ENCODE assay signal across 8 mouse cellular contexts in genomic region chr4:151988014-151988341, GRCm38 (mm10). TPM values are rescaled to one million over a fixed set of nuclear protein-coding genes. Genes with fewer than 3 reads are reported as not detected.
DNase-seq lines count a peak whose midpoint lies in the region; ATAC-seq and TF ChIP-seq lines count a peak whose summit lies in the region.

No protein-coding gene starts in this region.

- peaks cover 5% of the 10 kb centered on the region; the same call in 1 of the 2 replicates for H3K4me1 ChIP-seq in brown adipose tissue, adult 24 weeks (ENCODE audit: control insufficient read depth, insufficient read depth, insufficient read length, low read length)
- H3K4me1 ChIP-seq in hindbrain, embryonic 16.5 days (ENCODE audit: control insufficient read depth, insufficient read depth, low read depth, low read length) = peaks cover 13% of the 10 kb centered on the region

- DNase-seq in layer of hippocampus, adult 2 months (ENCODE audit: low spot score in 2 of 2) = no peak
- DNase-seq in layer of hippocampus, adult 9-10 months (ENCODE audit: low spot score) = no peak
- no peak for DNase-seq in right cerebral cortex, postnatal 36 days (ENCODE audit: low spot score in 2 of 2)
- DNase-seq in frontal cortex, postnatal 10 days (ENCODE audit: low spot score in 2 of 2) = no peak
- DNase-seq in gastrocnemius, postnatal 4 days (ENCODE audit: low spot score in 2 of 2) = no peak

- H3K27me3 ChIP-seq in hindbrain, embryonic 16.5 days (replicated peaks; ENCODE audit: control insufficient read depth, insufficient read depth, low read length) = no peaks in the 10 kb centered on the region
- H3K27me3 ChIP-seq in myocyte (ENCODE audit: control insufficient read depth, insufficient read depth, insufficient read length) = no peaks in the 10 kb centered on the region

- WGBS in hindbrain, embryonic 16.5 days = 27% methylated on average over 10 of the region's 10 CpGs

- H3K4me2 ChIP-seq in hindbrain, embryonic 16.5 days (ENCODE audit: low read length) = peak overlapping the region; percentile 60
- peak overlapping the region; percentile 79 for H3K4me2 ChIP-seq in myocyte (ENCODE audit: low read depth)

- peak overlapping the region; percentile 91 for H3K9ac ChIP-seq in hindbrain, embryonic 16.5 days (ENCODE audit: low read depth, low read length)

- peak overlapping the region; percentile 86 for H3ac ChIP-seq in myocyte (ENCODE audit: control insufficient read depth, insufficient read length)

- no peak for ATAC-seq in hindbrain, embryonic 16.5 days

- no peaks in the 10 kb centered on the region for H3K9me3 ChIP-seq in hindbrain, embryonic 16.5 days (ENCODE audit: control insufficient read depth, low read length)

- peaks cover 15% of the 10 kb centered on the region for H3K79me2 ChIP-seq in myocyte (ENCODE audit: control insufficient read depth, insufficient read depth)

- H3K4me3 ChIP-seq in layer of hippocampus, adult 2 months = peak overlapping the region; percentile 61
- peak overlapping the region; percentile 99 for H3K4me3 ChIP-seq in brown adipose tissue, adult 24 weeks (ENCODE audit: insufficient read depth, low read depth, low read length)
- peak overlapping the region; percentile 64 for H3K4me3 ChIP-seq in hindbrain, embryonic 16.5 days (ENCODE audit: low read length)
- peak overlapping the region; percentile 69 for H3K4me3 ChIP-seq in myocyte

- TF ChIP-seq CTCF in layer of hippocampus, adult 2 months (conservative IDR thresholded peaks at IDR 0.05) = no peak

- peaks cover 21% of the 10 kb centered on the region for H3K36me3 ChIP-seq in hindbrain, embryonic 16.5 days (ENCODE audit: control insufficient read depth, insufficient read depth, low read length)
- H3K36me3 ChIP-seq in myocyte (ENCODE audit: control insufficient read depth, insufficient read depth) = peaks cover 5% of the 10 kb centered on the region

- H3K27ac ChIP-seq in layer of hippocampus, adult 2 months = peak overlapping the region; percentile 98
- H3K27ac ChIP-seq in brown adipose tissue, adult 24 weeks (replicated peaks; ENCODE audit: low read depth, low read length) = no peak overlapping the region
- peak overlapping the region; percentile 83 for H3K27ac ChIP-seq in hindbrain, embryonic 16.5 days (ENCODE audit: low read depth, low read length)

- no peak for TF ChIP-seq POLR2A in myocyte (IDR thresholded peaks at IDR 0.05; ENCODE audit: insufficient read length, low read depth)

TF ChIP-seq in myocyte, 11 proteins besides CTCF, POLR2A, EP300 and RAD21:
- TF ChIP-seq POLR2AphosphoS2 (IDR thresholded peaks at IDR 0.05; ENCODE audit: insufficient read length, low read depth) (no peak), E2F4 (IDR thresholded peaks at IDR 0.05; ENCODE audit: insufficient read depth) (no peak), REST (IDR thresholded peaks at IDR 0.05; ENCODE audit: insufficient read depth, insufficient read length) (no peak), USF1 (IDR thresholded peaks at IDR 0.05; ENCODE audit: low read depth) (no peak), MYOG (IDR thresholded peaks at IDR 0.05; ENCODE audit: control insufficient read depth in 1 of 3, insufficient read depth in 1 of 3, insufficient read length in 2 of 3, low read depth in 2 of 3) (no peak), SRF (IDR thresholded peaks at IDR 0.05; ENCODE audit: control insufficient read depth, insufficient read length, low read depth) (no peak), TCF3 (IDR thresholded peaks at IDR 0.05; ENCODE audit: insufficient read length, low read depth) (no peak), TCF12 (IDR thresholded peaks at IDR 0.05; ENCODE audit: insufficient read depth, poor library complexity, severe bottlenecking) (no peak), CEBPB (IDR thresholded peaks at IDR 0.05; ENCODE audit: insufficient read depth, poor library complexity, severe bottlenecking) (no peak)
TF ChIP-seq in myocyte: peak in this region for 0.

RNA-seq across cellular contexts. Expression of gene Thap3, which starts 0.8 kb away (rescaled TPM):
- total RNA-seq in layer of hippocampus, adult 2 months (2021) = 10 to 100 TPM; 26.8 to 29.7 TPM
- 6.4 and 8.2 TPM in 2 replicates for polyA plus RNA-seq in brown adipose tissue, adult 24 weeks (2012; ENCODE audit: insufficient read depth, insufficient read length, missing spikeins)
- polyA plus RNA-seq in hindbrain, embryonic 16.5 days (2015; fragmentation: Nextera tagmentation; extraction: Ambion mirVana) = 35.4 and 35.7 TPM in 2 replicates
- polyA plus RNA-seq in myocyte (2012; fragmentation: generic; extraction: Trizol) = 46.4 TPM
- total RNA-seq in gastrocnemius, postnatal 4 days (2021) = 10 to 100 TPM; 45.3 to 48.9 TPM

RNA-seq across cellular contexts. Expression of gene Phf13, which starts 8.1 kb away (rescaled TPM):
- 10 to 100 TPM; 10.5 to 10.8 TPM for total RNA-seq in layer of hippocampus, adult 2 months (2021)
- polyA plus RNA-seq in brown adipose tissue, adult 24 weeks (2012; ENCODE audit: insufficient read depth, insufficient read length, missing spikeins) = 2.1 and 4.2 TPM in 2 replicates
- 21.3 and 24.8 TPM in 2 replicates for polyA plus RNA-seq in hindbrain, embryonic 16.5 days (2015; fragmentation: Nextera tagmentation; extraction: Ambion mirVana)
- polyA plus RNA-seq in myocyte (2012; fragmentation: generic; extraction: Trizol) = 13.5 TPM
- 10 to 100 TPM; 13.9 to 16.1 TPM for total RNA-seq in gastrocnemius, postnatal 4 days (2021)

RNA-seq across cellular contexts. Expression of gene Klhl21, which starts 20.6 kb away (rescaled TPM):
- total RNA-seq in layer of hippocampus, adult 2 months (2021) = 10 to 100 TPM; 19.4 to 23.2 TPM
- polyA plus RNA-seq in brown adipose tissue, adult 24 weeks (2012; ENCODE audit: insufficient read depth, insufficient read length, missing spikeins) = 6.7 and 9.6 TPM in 2 replicates
- polyA plus RNA-seq in hindbrain, embryonic 16.5 days (2015; fragmentation: Nextera tagmentation; extraction: Ambion mirVana) = 4.7 and 5.0 TPM in 2 replicates
- 25.8 TPM for polyA plus RNA-seq in myocyte (2012; fragmentation: generic; extraction: Trizol)
- total RNA-seq in gastrocnemius, postnatal 4 days (2021) = 10 to 100 TPM; 37.2 to 38.9 TPM

RNA-seq across cellular contexts. Expression of gene Zbtb48, which starts 39.5 kb away (rescaled TPM):
- 10 to 100 TPM; 12.7 to 16.9 TPM for total RNA-seq in layer of hippocampus, adult 2 months (2021)
- 1.8 and 3.2 TPM in 2 replicates for polyA plus RNA-seq in brown adipose tissue, adult 24 weeks (2012; ENCODE audit: insufficient read depth, insufficient read length, missing spikeins)
- polyA plus RNA-seq in hindbrain, embryonic 16.5 days (2015; fragmentation: Nextera tagmentation; extraction: Ambion mirVana) = 18.1 and 20.9 TPM in 2 replicates
- 7.2 TPM for polyA plus RNA-seq in myocyte (2012; fragmentation: generic; extraction: Trizol)
- 1 to 10 TPM; 5.5 to 5.7 TPM for total RNA-seq in gastrocnemius, postnatal 4 days (2021)

RNA-seq across cellular contexts. Expression of gene Tas1r1, which starts 50.4 kb away (rescaled TPM):
- under 1 TPM; 0.69 to 0.76 TPM for total RNA-seq in layer of hippocampus, adult 2 months (2021)
- polyA plus RNA-seq in brown adipose tissue, adult 24 weeks (2012; ENCODE audit: insufficient read depth, insufficient read length, missing spikeins) = not detected in 2 replicates
- polyA plus RNA-seq in hindbrain, embryonic 16.5 days (2015; fragmentation: Nextera tagmentation; extraction: Ambion mirVana) = 1.9 and 2.0 TPM in 2 replicates
- 14.7 TPM for polyA plus RNA-seq in myocyte (2012; fragmentation: generic; extraction: Trizol)
- 1 to 10 TPM; 3.0 to 3.5 TPM for total RNA-seq in gastrocnemius, postnatal 4 days (2021)
